Mouse (Mus musculus): ENCODE measurements at regions not wholly inside any gene's neighbourhood (a gene's known extent, or its start where the extent isn't known, plus 50 kb on each side); places are given as distances from the start of the nearest gene placed in this dataset.

DNA sequence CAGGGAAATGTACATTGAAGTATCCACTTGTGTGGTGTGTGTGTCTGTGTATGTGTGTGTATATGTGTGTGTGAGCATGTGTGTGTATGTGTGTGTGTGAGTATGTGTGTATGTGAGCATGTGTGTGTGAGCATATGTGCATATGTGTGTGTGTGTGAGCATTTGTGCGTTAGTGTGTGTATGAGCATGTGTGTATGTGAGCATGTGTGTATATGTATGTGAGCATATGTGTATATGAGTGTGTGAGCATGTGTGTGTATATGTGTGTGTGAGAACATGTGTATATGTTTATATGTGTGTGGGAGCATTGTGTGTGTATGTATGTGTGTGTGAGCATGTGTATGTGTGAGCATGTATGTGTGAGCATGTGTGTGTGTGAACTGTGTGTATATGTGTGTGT is 123.5 kb downstream of the Nuak1 start:
- TF ChIP-seq CEBPB (IDR thresholded peaks at IDR 0.05; ENCODE audit: low read depth) (no peak), FOSL1 (IDR thresholded peaks at IDR 0.05; ENCODE audit: insufficient read depth, low read length, poor library complexity, severe bottlenecking) (no peak), MYOD1 (IDR thresholded peaks at IDR 0.05; ENCODE audit: control insufficient read depth, insufficient read length, low read depth) (no peak), MYOG (IDR thresholded peaks at IDR 0.05; ENCODE audit: control insufficient read depth, extremely low read depth, insufficient read length) (no peak), MAX (IDR thresholded peaks at IDR 0.05) (no peak), USF1 (IDR thresholded peaks at IDR 0.05; ENCODE audit: low read depth) (no peak), CTCF (IDR thresholded peaks at IDR 0.05; ENCODE audit: control insufficient read depth, insufficient read depth, insufficient read length) (no peak)
- Histone ChIP-seq H3K36me3 (ENCODE audit: control insufficient read depth, insufficient read depth) (no peaks in the 10 kb centered on the region), H3ac (ENCODE audit: control insufficient read depth, insufficient read length, low read depth) (no peak overlapping the region), H3K79me3 (ENCODE audit: low read depth) (no peaks in the 10 kb centered on the region), H3K4me3 (ENCODE audit: insufficient read depth, poor library complexity, severe bottlenecking) (no peak overlapping the region), H3K27me3 (ENCODE audit: control insufficient read depth, insufficient read depth, insufficient read length) (no peaks in the 10 kb centered on the region), H3K79me2 (ENCODE audit: control insufficient read depth, insufficient read depth) (no peaks in the 10 kb centered on the region)

DNA sequence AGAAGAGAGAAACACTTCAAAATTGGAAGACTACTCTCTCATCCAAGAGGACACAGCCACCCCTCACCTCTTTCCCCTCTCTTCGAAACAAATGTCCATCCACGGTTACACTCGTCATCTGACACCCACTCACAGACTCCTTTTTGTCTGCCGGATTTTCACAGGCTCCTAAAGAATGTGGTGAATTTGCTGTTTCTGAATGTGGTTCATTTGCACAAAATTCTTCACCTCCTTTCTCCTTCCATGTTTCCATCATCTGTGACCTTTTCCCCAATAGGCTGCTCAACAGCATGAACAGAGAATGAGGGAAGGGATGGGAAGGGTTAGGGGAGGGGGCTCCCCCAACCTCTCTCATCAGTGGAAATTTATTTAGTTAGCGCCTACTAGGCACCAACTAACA is 122.4 kb downstream of the Nuak1 start:
- Histone ChIP-seq H3K79me3 (ENCODE audit: low read depth) (no peaks in the 10 kb centered on the region), H3K4me3 (ENCODE audit: insufficient read depth, poor library complexity, severe bottlenecking) (no peak overlapping the region), H3K36me3 (ENCODE audit: control insufficient read depth, insufficient read depth) (no peaks in the 10 kb centered on the region), H3ac (ENCODE audit: control insufficient read depth, insufficient read length, low read depth) (no peak overlapping the region), H3K27me3 (ENCODE audit: control insufficient read depth, insufficient read depth, insufficient read length) (no peaks in the 10 kb centered on the region), H3K79me2 (ENCODE audit: control insufficient read depth, insufficient read depth) (no peaks in the 10 kb centered on the region)
- TF ChIP-seq MYOD1 (IDR thresholded peaks at IDR 0.05; ENCODE audit: control insufficient read depth, insufficient read length, low read depth) (no peak), USF1 (IDR thresholded peaks at IDR 0.05; ENCODE audit: low read depth) (no peak), MYOG (IDR thresholded peaks at IDR 0.05; ENCODE audit: control insufficient read depth, extremely low read depth, insufficient read length) (no peak), FOSL1 (IDR thresholded peaks at IDR 0.05; ENCODE audit: insufficient read depth, low read length, poor library complexity, severe bottlenecking) (no peak), CTCF (IDR thresholded peaks at IDR 0.05; ENCODE audit: control insufficient read depth, insufficient read depth, insufficient read length) (no peak), CEBPB (IDR thresholded peaks at IDR 0.05; ENCODE audit: low read depth) (no peak), MAX (IDR thresholded peaks at IDR 0.05) (no peak)
